Mouse (Mus musculus): ENCODE measurements around the gene Btnl10.

Btnl10 gene

DNA sequence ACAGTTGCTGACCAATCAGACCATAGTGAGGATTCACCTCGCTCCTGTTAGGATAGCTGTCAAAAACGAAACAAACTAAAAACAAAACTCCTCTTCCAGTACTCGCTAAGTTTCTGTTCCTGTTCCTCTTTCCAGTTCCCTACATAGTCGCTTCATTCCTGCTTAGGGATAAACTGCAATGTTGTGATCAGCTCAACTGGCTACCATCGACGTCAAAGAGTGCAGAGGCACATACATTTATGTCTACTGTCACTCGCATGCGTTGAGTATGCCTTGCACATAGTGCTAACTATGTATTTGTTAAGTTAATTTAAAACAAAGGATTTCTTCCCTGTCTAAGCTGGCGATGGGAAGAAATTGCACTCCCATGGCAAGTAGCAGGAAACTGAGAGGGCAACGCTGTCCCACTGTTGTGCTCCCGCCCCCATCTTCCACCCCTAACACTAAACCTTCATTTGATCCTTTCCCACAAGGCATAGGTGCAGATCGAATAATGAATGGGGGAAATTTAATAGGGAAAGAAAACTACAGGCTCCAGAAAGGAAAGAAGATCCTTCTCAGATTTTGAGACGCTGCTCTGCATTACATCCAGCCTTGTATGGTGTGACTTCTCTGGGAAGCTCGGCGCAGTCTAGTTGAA, 41.6 kb downstream of the Btnl10 start:
- DNase-seq (ENCODE audit: low read depth, low spot score) = no peak

DNA sequence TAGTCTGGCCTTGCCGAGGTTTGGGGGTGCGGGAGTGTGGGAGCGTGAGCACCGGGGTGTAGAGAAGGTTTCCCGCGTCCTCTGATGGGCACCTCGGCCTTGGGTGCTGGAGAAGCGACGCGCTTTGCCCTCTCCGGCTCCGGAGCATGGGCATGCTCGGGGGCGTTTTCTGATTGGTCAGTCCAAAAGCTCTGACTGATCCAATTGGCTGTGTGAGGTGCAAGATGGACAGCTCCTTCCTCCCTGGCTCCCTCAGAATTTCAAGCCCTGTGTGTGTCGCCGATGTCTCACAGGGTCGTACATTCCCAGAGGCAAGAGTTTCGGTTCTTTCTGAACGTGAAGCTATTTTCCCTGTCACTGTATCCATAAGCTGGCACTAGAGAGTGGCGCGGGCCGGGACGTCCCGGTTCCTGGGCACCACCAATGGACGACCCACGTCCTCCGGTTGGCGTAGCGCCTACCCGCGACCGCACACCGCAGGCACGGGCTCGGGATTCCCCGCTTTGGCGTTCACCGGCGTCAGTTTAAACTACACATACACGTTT, 42.3 kb downstream of the Btnl10 start:
- DNase-seq (ENCODE audit: low read depth, low spot score) = peak; percentile 87

DNA sequence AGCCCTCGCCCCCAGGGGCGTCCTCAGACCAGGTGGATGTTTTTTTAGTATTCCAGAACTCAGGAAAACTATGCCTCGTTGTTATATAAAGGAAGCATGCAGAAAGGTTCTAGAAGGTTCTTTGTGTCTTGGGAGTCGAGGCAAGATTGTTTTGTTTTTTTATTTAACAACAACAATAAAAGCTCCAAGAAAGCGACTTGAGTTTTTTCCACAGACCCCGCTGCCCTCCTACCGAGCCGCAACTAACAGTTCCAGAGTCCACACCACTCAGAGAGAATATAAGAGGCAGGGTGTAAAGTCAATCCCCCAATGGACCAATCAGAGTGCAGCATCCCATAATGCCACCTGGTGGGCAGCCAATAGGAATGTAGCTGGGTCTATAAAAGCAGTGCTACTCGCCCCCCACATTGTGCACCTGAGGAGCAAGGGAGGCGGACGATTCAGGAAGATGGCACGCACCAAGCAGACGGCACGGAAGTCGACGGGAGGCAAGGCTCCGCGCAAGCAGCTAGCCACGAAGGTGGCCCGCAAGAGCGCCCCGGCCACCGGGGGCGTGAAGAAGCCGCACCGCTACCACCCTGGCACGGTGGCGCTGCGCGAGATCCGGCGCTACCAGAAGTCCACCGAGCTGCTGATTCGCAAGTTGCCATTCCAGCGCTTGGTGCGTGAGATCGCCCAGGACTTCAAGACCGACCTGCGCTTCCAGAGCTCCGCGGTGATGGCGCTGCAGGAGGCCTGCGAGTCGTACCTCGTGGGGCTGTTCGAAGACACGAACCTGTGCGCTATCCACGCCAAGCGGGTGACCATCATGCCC, 43.9 kb downstream of the Btnl10 start:
- DNase-seq (ENCODE audit: low read depth, low spot score) = no peak

DNA sequence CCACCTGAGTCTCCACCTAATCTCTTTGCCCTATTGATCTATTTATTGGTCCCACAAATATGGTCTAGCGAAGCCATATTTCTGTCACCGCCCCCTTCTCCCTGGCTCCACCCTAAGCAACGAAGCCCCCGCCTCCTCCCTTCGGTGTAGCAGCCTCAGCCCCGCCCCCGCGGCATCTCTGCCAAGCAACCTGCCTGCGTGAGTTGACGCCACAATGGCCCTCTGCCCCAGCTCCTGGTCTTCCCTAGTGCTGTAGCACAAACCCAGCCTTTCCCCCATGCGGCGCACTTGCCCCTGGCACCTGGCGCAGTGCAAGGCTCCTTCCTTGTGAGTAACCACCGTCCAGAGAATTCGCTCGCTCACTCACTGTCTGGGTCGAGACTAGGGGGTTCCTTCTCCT, 45.8 kb downstream of the Btnl10 start:
- DNase-seq (ENCODE audit: low read depth, low spot score) = no peak

DNA sequence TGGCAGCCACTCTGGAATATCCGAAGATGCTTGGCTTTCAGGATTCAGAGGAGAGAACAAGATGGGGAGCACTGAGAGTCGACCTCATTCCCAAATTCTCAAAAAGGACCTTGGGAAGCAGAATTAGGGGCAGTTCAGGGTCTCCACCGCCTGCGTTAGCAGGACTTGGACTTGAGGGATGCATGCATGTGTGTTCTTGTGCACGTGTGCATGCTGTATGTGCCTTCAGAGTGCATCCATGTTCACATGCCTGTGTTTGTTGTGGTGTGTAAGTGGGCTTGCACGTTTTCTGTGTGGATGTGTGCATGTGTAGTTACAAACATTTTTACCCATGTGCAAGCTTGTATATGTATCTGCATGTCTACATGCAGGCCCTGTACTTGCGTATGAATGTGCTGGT, 46.5 kb downstream of the Btnl10 start:
- no peak for DNase-seq (ENCODE audit: low read depth, low spot score)

DNA sequence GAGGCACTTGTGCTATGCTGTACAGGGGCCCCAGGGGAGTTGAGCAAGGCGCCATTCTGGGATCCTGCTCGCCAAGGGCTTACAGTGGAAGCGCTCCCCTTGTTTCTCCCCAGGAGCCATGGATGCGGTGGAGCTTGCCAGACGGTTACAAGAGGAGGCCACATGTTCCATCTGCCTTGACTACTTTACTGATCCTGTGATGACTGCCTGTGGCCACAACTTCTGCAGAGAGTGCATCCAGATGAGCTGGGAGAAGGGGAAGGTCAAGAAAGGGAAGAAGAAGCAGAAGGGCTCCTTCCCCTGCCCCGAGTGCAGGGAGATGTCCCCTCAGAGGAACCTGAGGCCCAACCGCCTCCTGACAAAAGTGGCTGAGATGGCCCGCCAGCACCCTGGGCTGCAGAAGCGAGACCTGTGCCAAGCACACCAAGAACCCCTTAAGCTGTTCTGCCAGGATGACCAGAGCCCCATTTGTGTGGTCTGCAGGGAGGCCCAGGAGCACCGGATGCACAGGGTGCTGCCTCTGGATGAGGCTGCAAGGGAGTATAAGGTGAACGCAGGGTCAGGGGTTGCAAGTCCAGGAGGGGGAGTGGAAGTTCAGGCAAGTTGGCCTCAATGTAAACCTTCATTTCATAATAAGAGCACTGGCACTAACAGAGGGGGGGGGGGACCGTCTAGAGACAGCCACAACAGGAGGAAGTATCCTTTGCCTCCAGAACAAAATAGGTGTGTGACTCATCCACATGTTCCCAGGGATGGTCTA, 47.5 kb downstream of the Btnl10 start:
- no peak for DNase-seq (ENCODE audit: low read depth, low spot score)

DNA sequence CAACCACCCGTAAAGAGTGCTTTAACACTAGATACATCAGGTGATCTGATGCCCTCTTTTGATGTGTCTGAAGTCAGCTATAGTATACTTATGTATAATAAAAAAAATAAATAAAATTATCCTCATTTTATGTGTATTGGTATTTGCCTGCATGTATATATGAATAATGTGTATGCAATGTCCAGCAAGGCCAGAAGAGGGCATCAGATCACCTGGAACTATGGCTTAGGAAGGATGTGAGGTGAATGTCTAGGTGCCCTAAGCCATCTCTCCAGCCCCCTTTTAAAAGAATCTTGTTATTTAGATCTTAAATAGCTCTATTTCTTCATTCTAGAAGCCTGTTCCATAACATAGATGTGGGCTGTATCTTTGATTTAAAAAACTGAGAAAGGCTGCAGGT, 49.6 kb downstream of the Btnl10 start:
- no peak for DNase-seq (ENCODE audit: low read depth, low spot score)

DNA sequence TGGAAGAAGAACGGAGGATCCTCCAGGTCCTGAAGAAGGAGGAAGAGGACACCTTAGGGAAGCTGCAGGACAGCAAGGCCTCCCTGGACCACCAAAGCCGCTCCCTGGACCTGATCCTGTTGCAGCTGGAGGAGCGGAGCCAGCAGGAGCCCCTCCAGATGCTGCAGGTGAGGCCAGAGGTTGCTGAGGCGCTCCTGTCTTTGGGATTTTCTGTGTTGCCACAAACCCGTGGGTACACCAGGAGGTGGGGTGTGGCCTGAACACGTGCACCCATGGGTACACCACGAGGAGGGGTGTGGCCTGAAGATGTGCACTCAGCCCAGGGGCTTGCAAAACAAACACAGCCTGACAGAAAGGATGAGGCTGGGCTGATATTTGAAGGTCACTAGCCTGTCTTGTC, 50.8 kb downstream of the Btnl10 start:
- no peak for DNase-seq (ENCODE audit: low read depth, low spot score)

DNA sequence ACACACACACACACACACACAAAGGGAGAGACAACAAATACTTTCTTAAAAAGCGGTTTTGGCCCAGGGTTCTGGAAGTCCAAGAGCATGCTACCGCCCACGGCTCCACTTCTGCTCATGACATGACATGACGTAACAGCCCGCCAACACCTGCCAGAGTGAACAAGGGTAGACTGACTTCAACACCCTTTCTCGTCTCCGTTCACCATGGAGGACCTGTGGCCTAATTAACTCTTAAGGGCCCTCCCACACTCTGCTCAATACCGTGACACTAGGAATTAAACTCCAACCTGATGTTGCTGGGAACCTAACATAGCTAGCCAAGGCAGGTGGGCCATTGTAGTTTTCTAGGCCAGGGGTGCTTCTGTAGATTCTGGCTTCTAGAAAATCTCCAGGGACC, 51.3 kb downstream of the Btnl10 start:
- DNase-seq (ENCODE audit: low read depth, low spot score) = no peak

DNA sequence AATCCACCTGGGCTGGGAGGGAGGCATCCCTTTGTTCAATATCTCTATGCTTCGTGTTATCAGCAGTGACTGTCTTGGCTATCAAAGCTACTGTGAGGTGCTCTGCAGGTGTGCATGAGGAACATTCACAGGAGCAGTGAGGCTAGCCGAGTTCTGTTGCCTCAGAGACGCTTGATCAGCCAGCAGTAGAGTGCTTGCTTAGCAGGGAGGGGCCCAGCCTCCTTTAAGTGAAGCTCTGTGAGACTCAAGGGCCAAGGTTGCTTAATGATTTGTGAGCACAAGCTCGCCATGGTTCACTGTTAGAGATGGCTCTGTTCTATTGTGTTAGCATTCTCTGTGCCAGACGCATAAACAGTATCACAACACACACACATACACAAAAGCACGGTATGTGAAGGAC, 52.0 kb downstream of the Btnl10 start:
- DNase-seq (ENCODE audit: low read depth, low spot score) = no peak

DNA sequence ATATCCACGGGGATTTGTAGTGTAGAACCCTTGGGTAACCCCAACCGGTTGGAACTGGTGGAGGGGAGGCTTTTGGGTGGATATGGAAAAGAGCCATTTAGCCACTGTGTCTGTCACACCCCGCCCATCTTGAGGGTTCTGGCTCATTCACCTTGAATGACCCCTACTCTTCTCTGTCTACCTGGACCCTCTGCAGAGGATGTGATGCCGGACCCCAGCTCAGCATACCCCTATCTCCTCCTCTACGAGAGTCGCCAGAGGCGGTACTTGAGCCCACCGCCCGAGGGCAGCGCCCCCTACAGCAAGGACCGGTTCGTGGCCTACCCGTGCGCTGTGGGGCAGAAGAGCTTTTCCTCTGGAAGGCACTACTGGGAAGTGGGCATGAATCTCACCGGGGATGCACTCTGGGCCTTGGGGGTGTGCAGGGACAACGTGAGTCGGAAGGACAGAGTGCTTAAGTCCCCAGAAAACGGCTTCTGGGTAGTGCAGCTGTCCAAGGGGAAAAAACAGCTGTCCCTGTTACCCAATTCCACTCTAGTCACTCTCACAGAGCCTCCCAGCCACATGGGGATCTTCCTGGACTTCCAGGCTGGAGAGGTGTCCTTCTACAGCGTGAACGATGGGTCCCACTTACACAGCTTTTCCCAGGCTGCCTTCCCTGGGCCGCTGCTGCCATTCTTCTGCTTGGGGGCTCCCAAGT, 53.3 kb downstream of the Btnl10 start:
- no peak for DNase-seq (ENCODE audit: low read depth, low spot score)

DNA sequence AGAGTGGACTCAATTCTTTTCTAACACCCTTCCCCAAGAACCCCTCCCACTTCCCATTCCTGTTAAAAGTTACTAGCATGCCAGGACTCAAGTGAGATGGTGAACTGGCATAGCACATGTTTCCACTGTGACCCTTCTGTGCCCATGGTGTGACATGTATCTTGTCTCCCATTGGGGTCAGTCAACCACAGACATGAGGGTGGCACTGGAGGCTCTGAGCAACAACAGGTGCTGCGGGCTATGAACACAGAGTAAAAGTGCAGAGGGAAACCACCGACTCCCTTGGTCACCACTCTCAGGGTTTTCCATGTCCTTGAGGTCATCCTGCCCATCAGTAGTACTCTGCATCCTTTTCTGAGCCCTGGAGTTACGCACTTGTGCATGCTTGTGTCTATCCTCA, 54.1 kb downstream of the Btnl10 start:
- DNase-seq (ENCODE audit: low read depth, low spot score) = no peak

DNA sequence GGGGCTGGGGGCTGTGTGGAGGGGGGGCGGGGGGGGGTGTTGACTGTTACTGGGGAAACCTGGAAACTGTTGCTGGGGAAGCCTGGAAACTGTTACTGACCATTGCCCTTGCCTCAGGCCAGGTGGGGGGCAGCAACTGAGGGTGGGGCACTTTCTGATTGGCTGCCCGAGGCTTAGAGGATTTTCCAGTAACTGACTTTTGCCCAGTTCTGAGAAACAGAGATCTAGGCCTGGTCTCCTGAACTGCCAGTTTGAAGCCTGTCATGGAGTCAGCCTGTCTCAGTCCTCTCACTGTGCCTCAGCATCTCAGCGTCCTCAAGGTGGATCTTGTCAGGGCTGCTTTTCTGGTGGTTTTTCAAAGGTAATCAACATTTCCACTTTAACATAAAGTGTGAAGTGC, 56.7 kb downstream of the Btnl10 start:
- no peak for DNase-seq (ENCODE audit: low read depth, low spot score)
